Mouse (Mus musculus) gastrocnemius, postnatal 36 days (tissue): ENCODE results near the gene Hcrt. TPM values are rescaled to one million over a fixed set of nuclear protein-coding genes. Genes with fewer than 3 reads are reported as not detected.

Experiments used
- DNase-seq, 2 experiments: peaks; one replicate each; pipeline ENCODE4 v3.0.0; 2022
- intact Hi-C: fragments of 180-260 bp; cut with DNase I; formaldehyde crosslinking; loops from one replicate; pipeline ENCODE4 v1.15.1; 2025
- total RNA-seq, 2 experiments: library from RNA; stranded (reverse); gene quantifications; 2 replicates each; pipeline ENCODE4 v1.2.3; 2021

The Hcrt gene
- total RNA-seq, 2 experiments from 2014 or later, result not detected

GRCm38 (mm10) chr11:100716649-100717048 is 46.1 kb downstream of the Hcrt start:
- intact Hi-C loops, result loop anchor here (10.0 kb wide), 1 partner anchor 238 kb away; no protein-coding TSS in a partner anchor

GRCm38 (mm10) chr11:100714948-100715347 is 47.8 kb downstream of the Hcrt start:
- intact Hi-C loops, result loop anchor here (2.0 to 10.0 kb wide), 2 partner anchors 46 to 240 kb away; no protein-coding TSS in a partner anchor
- DNase-seq, result no peak

More at GRCm38 (mm10) chr11:100716649-100717048, 46.1 kb downstream of the Hcrt start:
- no peak for DNase-seq

GRCm38 (mm10) chr11:100714534-100714915 is 48.2 kb downstream of the Hcrt start:
- intact Hi-C loops, result loop anchor here (2.0 to 10.0 kb wide), 2 partner anchors 46 to 240 kb away; no protein-coding TSS in a partner anchor
- DNase-seq, result peak; percentile 65 to 71

GRCm38 (mm10) chr11:100713735-100714533 is 48.8 kb downstream of the Hcrt start, which contains the start of gene Hspb9:
Hspb9 (plus strand) TSS chr11:100713850.
- DNase-seq, result peak; percentile 51 to 54

GRCm38 (mm10) chr11:100713174-100713573 is 49.6 kb downstream of the Hcrt start:
- no peak for DNase-seq
- intact Hi-C loops, result loop anchor here (10.0 kb wide), 1 partner anchor 242 kb away; no protein-coding TSS in a partner anchor

More at GRCm38 (mm10) chr11:100713735-100714533, 48.8 kb downstream of the Hcrt start, which contains the start of gene Hspb9:
- intact Hi-C loops, result loop anchor here (2.0 to 10.0 kb wide), 2 partner anchors 47 to 241 kb away; no protein-coding TSS in a partner anchor

- intact Hi-C loops, result loop anchor here (10.0 kb wide), 1 partner anchor 243 kb away; no protein-coding TSS in a partner anchor
- DNase-seq, result peak; percentile 77 to 78
Measured at GRCm38 (mm10) chr11:100711783-100712615, 50.7 kb downstream of the Hcrt start, which contains the start of gene Kat2a. Kat2a (minus strand) TSS chr11:100712465.

Other genes starting within 250 kb of the Hcrt start
- 10 to 100 TPM; 10.4 to 13.6 TPM for gene Acly, start 234.9 kb downstream of the Hcrt start, total RNA-seq
- under 1 TPM; 0.10 to 0.54 TPM for gene Ttc25, start 217.3 kb downstream of the Hcrt start, total RNA-seq
- gene Cnp, start 188.0 kb downstream of the Hcrt start, total RNA-seq, result 1 to 10 TPM; 4.3 to 7.3 TPM
- 10 to 100 TPM; 18.6 to 19.1 TPM for gene Nkiras2, start 143.7 kb downstream of the Hcrt start, total RNA-seq
- gene Dnajc7, start 142.8 kb downstream of the Hcrt start, total RNA-seq, result 100 to 1,000 TPM; 105 to 110 TPM
- gene Zfp385c, start 70.5 kb downstream of the Hcrt start, total RNA-seq, result under 1 TPM; 0.25 to 0.38 TPM
- 1 to 10 TPM; 1.0 to 1.1 TPM for gene Dhx58, start 58.7 kb downstream of the Hcrt start, total RNA-seq
- gene Kat2a, start 50.5 kb downstream of the Hcrt start, total RNA-seq, result 10 to 100 TPM; 10.4 to 10.9 TPM
- not detected for gene Hspb9, start 49.1 kb downstream of the Hcrt start, total RNA-seq
- gene Rab5c, start 24.7 kb downstream of the Hcrt start, total RNA-seq, result 10 to 100 TPM; 35.0 to 44.5 TPM
- gene Kcnh4, start 3.0 kb downstream of the Hcrt start, total RNA-seq, result not detected
- gene Ghdc, start 8.0 kb upstream of the Hcrt start, total RNA-seq, result 1 to 10 TPM; 4.4 to 5.0 TPM
- 100 to 1,000 TPM; 103 to 135 TPM for gene Stat5b, start 87.8 kb upstream of the Hcrt start, total RNA-seq
- gene Stat5a, start 96.4 kb upstream of the Hcrt start, total RNA-seq, result 10 to 100 TPM in 1 of 2 experiments, 1 to 10 TPM in 1; 8.4 to 11.8 TPM
- gene Stat3, start 176.6 kb upstream of the Hcrt start, total RNA-seq, result 10 to 100 TPM; 38.8 to 42.9 TPM
- 100 to 1,000 TPM; 148 to 153 TPM for gene Cavin1, start 208.0 kb upstream of the Hcrt start, total RNA-seq
- 10 to 100 TPM; 55.7 to 57.7 TPM for gene Atp6v0a1, start 246.5 kb upstream of the Hcrt start, total RNA-seq